Mouse (Mus musculus) heart, embryonic 15.5 days (tissue): ENCODE results near the gene Ttc12. TPM values are rescaled to one million over a fixed set of nuclear protein-coding genes. Genes with fewer than 3 reads are reported as not detected.

Experiments
- ATAC-seq: fragments of 200-750 bp; cut with Nextera tagmentation; replicated peaks from 2 replicates; pipeline ENCODE4 v1.8.0; 2017; ENCODE audit warnings: low read depth, moderate TSS enrichment; ENCODE audit not compliant: insufficient number of reproducible peaks, insufficient read depth, low FRiP score
- H3K27ac ChIP-seq: fragments of 300-500 bp; sonication (generic); 2 replicates; pipeline ENCODE4 v1.5.1; 2015; ENCODE audit warnings: mild to moderate bottlenecking, inconsistent platforms
- H3K27me3 ChIP-seq: fragments of 300-500 bp; sonication (generic); 2 replicates; pipeline ENCODE4 v1.6.1; 2015; ENCODE audit warnings: inconsistent platforms
- H3K36me3 ChIP-seq: fragments of 300-500 bp; sonication (generic); 2 replicates; pipeline ENCODE4 v1.6.1; 2015; ENCODE audit warnings: mild to moderate bottlenecking, inconsistent platforms
- H3K4me1 ChIP-seq: fragments of 300-500 bp; sonication (generic); replicated peaks from 2 replicates; pipeline ENCODE4 v1.6.1; 2015; ENCODE audit warnings: inconsistent platforms
- H3K4me2 ChIP-seq: fragments of 300-500 bp; sonication (generic); 2 replicates; pipeline ENCODE4 v1.6.1; 2015; ENCODE audit warnings: inconsistent platforms, mild to moderate bottlenecking, moderate library complexity
- H3K4me3 ChIP-seq: fragments of 300-500 bp; sonication (generic); 2 replicates; pipeline ENCODE4 v1.5.1; 2015; ENCODE audit warnings: mild to moderate bottlenecking, inconsistent platforms
- H3K9ac ChIP-seq: fragments of 300-500 bp; sonication (generic); 2 replicates; pipeline ENCODE4 v1.6.1; 2015; ENCODE audit warnings: mild to moderate bottlenecking, inconsistent platforms
- H3K9me3 ChIP-seq: fragments of 300-500 bp; sonication (generic); replicated peaks from 2 replicates; pipeline ENCODE4 v1.6.1; 2016; ENCODE audit warnings: inconsistent platforms
- WGBS: fragments of 180-500 bp; shearing (Covaris S2); methylation state at CpG from one replicate; pipeline ENCODE4 v1.1.7; 2015; ENCODE audit warnings: mixed read lengths; 5-methylcytosine and 5-hydroxymethylcytosine counted together
- polyA plus RNA-seq: library from polyadenylated mRNA; unstranded; fragments of >200 nt; fragmentation: Nextera tagmentation; extraction: Ambion mirVana; gene quantifications from 2 replicates; pipeline ENCODE4 v1.2.1, GENCODE M21; 2015

Gene Ttc12
- polyA plus RNA-seq, 1 experiment from 2014 or later, result 2.1 TPM

DNA sequence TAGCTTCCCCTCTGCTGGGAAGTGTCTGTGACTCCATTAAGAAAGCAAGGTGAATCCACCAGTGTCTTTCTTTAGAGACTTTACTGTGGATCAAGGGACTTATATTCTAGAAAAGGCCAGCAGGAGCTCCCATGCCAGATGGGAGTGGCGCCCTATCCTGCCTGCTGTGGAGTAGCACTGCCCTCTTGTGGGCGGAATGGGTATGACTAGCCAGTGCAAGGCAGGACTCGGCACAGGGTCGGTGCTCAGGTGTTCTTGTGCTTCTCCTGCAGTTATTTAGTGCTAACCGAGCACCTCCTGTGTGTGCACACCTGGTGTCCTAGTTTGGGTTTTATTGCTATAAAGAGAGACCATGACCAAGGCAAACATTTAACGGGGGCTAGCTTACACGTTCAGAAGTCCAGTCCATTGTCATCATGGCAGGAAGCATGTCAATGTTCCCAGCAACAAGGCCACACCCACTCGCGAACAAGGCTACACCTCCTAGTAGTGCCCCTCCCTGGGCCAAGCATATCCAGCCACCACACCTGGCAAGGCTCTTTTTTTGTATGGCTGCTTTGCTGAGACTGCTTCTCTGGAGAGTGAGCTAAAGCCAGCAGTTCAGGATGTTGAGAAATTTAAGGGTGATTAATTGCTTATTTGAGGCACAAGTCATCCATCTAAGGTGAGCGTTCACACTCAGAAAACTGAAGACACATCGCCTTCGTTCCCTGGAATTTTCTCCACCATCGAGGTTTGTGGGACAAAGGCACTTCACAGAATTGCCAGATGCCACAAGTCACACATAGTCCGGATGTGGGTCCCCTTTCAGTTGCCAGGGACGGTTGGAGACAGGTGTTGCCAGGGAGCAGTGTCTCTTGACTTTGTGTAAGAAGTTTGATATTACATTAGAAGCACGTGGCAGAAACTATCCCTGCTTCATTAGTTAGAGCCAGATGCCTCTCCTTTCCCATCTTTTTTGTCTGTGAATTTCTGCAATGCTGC, 3.2 kb upstream of the Ttc12 start:
- H3K4me2 ChIP-seq, result peak overlapping the region; percentile 41; the same call in 1 of the 2 replicates
- no peak overlapping the region for H3K27ac ChIP-seq
- no peak for ATAC-seq
- H3K9me3 ChIP-seq, result no peaks in the 10 kb centered on the region
- no peak overlapping the region for H3K4me3 ChIP-seq
- WGBS, result 32% methylated on average over 16 of the region's 16 CpGs
- no peaks in the 10 kb centered on the region for H3K36me3 ChIP-seq
- 0 out of 2 replicates have a peak, but pooled peaks cover 7% of the 10 kb centered on the region for H3K4me1 ChIP-seq
- H3K9ac ChIP-seq, result no peak overlapping the region
- H3K27me3 ChIP-seq, result 0 out of 2 replicates have a peak, but pooled peaks cover 3% of the 10 kb centered on the region

GRCm38 (mm10) chr9:49488258-49488657, 2.2 kb upstream of the Ttc12 start:
- Histone ChIP-seq H3K4me1 (0 out of 2 replicates have a peak, but pooled peaks cover 7% of the 10 kb centered on the region), H3K9ac (no peak overlapping the region), H3K9me3 (no peaks in the 10 kb centered on the region), H3K4me3 (no peak overlapping the region), H3K27ac (no peak overlapping the region), H3K36me3 (no peaks in the 10 kb centered on the region), H3K4me2 (no peak overlapping the region), H3K27me3 (0 out of 2 replicates have a peak, but pooled peaks cover 3% of the 10 kb centered on the region)
- WGBS, result 63% methylated on average over 7 of the region's 7 CpGs
- ATAC-seq, result no peak

- H3K27me3 ChIP-seq, result 0 out of 2 replicates have a peak, but pooled peaks cover 3% of the 10 kb centered on the region
- no peak overlapping the region for H3K9ac ChIP-seq
- H3K4me1 ChIP-seq, result 0 out of 2 replicates have a peak, but pooled peaks cover 7% of the 10 kb centered on the region
- 74% methylated on average over 6 of the region's 6 CpGs for WGBS
- no peaks in the 10 kb centered on the region for H3K36me3 ChIP-seq
- ATAC-seq, result no peak
- H3K4me2 ChIP-seq, result no peak overlapping the region
- no peaks in the 10 kb centered on the region for H3K9me3 ChIP-seq
- H3K4me3 ChIP-seq, result no peak overlapping the region
- no peak overlapping the region for H3K27ac ChIP-seq
Observed at GRCm38 (mm10) chr9:49487657-49487943, 1.6 kb upstream of the Ttc12 start.

GRCm38 (mm10) chr9:49486805-49487656, 1.0 kb upstream of the Ttc12 start:
- Histone ChIP-seq H3K4me2 (peak overlapping the region; percentile 76; the same call in 1 of the 2 replicates), H3K9ac (no peak overlapping the region), H3K27me3 (0 out of 2 replicates have a peak, but pooled peaks cover 3% of the 10 kb centered on the region), H3K27ac (no peak overlapping the region), H3K4me3 (no peak overlapping the region), H3K36me3 (no peaks in the 10 kb centered on the region), H3K9me3 (no peaks in the 10 kb centered on the region), H3K4me1 (0 out of 2 replicates have a peak, but pooled peaks cover 7% of the 10 kb centered on the region)
- WGBS, result 62% methylated on average over 9 of the region's 9 CpGs
- no peak for ATAC-seq

GRCm38 (mm10) chr9:49485250-49485891, 654 bp downstream of the Ttc12 start:
- no peak for ATAC-seq
- Histone ChIP-seq H3K4me2 (peak overlapping the region; percentile 76), H3K27ac (no peak overlapping the region), H3K27me3 (0 out of 2 replicates have a peak, but pooled peaks cover 3% of the 10 kb centered on the region), H3K9ac (peak overlapping the region; percentile 45), H3K4me1 (0 out of 2 replicates have a peak, but pooled peaks cover 7% of the 10 kb centered on the region), H3K36me3 (no peaks in the 10 kb centered on the region), H3K4me3 (peak overlapping the region; percentile 64), H3K9me3 (no peaks in the 10 kb centered on the region)
- whole genome bisulfite sequencing, result 3% methylated on average over 21 of the region's 21 CpGs

DNA sequence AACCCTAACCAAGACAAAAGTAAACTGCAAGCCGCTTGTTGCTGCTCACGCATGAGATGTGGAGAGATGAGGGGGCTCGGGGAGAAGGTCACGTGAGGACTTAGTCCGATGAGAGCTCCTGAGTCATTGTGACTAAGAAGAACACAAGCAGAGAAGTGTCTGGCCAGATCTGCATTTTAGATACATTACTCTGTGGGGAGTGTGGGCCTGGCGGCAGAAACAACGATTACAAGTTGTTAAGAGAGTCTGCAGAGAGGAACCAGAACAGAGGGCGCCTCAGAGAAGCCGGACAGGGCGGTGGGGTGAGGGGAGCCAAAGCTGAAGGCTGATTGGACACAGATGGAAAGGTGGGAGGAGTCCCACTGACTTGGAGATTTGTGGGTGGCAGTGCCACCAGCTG, 2.7 kb downstream of the Ttc12 start:
- no peak for ATAC-seq
- no peak overlapping the region for H3K4me2 ChIP-seq

GRCm38 (mm10) chr9:49472126-49472525, 13.9 kb downstream of the Ttc12 start:
- Histone ChIP-seq H3K9me3 (no peaks in the 10 kb centered on the region), H3K4me3 (no peak overlapping the region), H3K36me3 (no peaks in the 10 kb centered on the region), H3K27ac (no peak overlapping the region), H3K9ac (no peak overlapping the region), H3K4me1 (no peaks in the 10 kb centered on the region), H3K4me2 (no peak overlapping the region), H3K27me3 (no peaks in the 10 kb centered on the region)
- no peak for ATAC-seq
- 60% methylated on average over 11 of the region's 11 CpGs for WGBS

More for the DNA sequence above, 2.7 kb downstream of the Ttc12 start:
- no peaks in the 10 kb centered on the region for H3K9me3 ChIP-seq
- no peak overlapping the region for H3K4me3 ChIP-seq
- H3K27ac ChIP-seq, result no peak overlapping the region
- H3K36me3 ChIP-seq, result no peaks in the 10 kb centered on the region
- H3K9ac ChIP-seq, result no peak overlapping the region
- H3K4me1 ChIP-seq, result 0 out of 2 replicates have a peak, but pooled peaks cover 4% of the 10 kb centered on the region
- H3K27me3 ChIP-seq, result no peaks in the 10 kb centered on the region
- 40% methylated on average over 10 of the region's 10 CpGs for whole genome bisulfite sequencing

- no peaks in the 10 kb centered on the region for H3K27me3 ChIP-seq
- ATAC-seq, result no peak
- H3K9ac ChIP-seq, result no peak overlapping the region
- no peaks in the 10 kb centered on the region for H3K9me3 ChIP-seq
- H3K4me2 ChIP-seq, result no peak overlapping the region
- no peak overlapping the region for H3K27ac ChIP-seq
- no peaks in the 10 kb centered on the region for H3K36me3 ChIP-seq
- H3K4me1 ChIP-seq, result no peaks in the 10 kb centered on the region
- WGBS, result 64% methylated on average over 6 of the region's 6 CpGs
- no peak overlapping the region for H3K4me3 ChIP-seq
Observed at GRCm38 (mm10) chr9:49470946-49471345, 15.1 kb downstream of the Ttc12 start.

- H3K27ac ChIP-seq, result no peak overlapping the region
- WGBS, result 87% methylated on average over 19 of the region's 19 CpGs
- H3K36me3 ChIP-seq, result no peaks in the 10 kb centered on the region
- H3K4me3 ChIP-seq, result no peak overlapping the region
- no peaks in the 10 kb centered on the region for H3K27me3 ChIP-seq
- H3K4me1 ChIP-seq, result no peaks in the 10 kb centered on the region
- no peaks in the 10 kb centered on the region for H3K9me3 ChIP-seq
- ATAC-seq, result no peak
- no peak overlapping the region for H3K4me2 ChIP-seq
- H3K9ac ChIP-seq, result no peak overlapping the region
Observed at GRCm38 (mm10) chr9:49470006-49470405, 16.0 kb downstream of the Ttc12 start.

GRCm38 (mm10) chr9:49456136-49456535, 29.9 kb downstream of the Ttc12 start:
- ATAC-seq, result no peak
- Histone ChIP-seq H3K27me3 (no peaks in the 10 kb centered on the region), H3K9me3 (no peaks in the 10 kb centered on the region), H3K4me2 (no peak overlapping the region), H3K27ac (no peak overlapping the region), H3K9ac (no peak overlapping the region), H3K36me3 (no peaks in the 10 kb centered on the region), H3K4me1 (no peaks in the 10 kb centered on the region), H3K4me3 (no peak overlapping the region)
- WGBS, result 71% methylated on average over 3 of the region's 3 CpGs

DNA sequence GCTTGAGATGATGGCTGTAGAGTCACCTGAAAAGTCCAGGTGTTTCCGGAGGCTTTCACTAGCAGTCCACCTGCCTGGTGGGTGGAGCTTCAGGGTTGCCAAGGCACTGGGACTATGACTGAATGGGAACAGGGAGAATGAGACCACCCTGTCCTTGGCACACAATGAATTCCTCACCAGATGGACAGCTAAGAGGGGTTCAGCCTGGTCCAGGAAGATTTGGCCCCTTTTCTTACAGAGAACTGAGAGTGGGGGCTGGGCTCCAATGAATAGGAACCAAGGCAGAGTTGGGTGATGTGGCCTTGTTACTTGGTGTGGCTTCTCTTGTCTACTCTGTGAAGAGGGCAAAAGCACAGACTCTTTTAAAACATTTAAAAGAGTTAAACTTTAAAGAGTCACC, 33.6 kb downstream of the Ttc12 start:
- no peak overlapping the region for H3K4me2 ChIP-seq
- no peaks in the 10 kb centered on the region for H3K9me3 ChIP-seq
- H3K36me3 ChIP-seq, result no peaks in the 10 kb centered on the region
- no peak overlapping the region for H3K4me3 ChIP-seq
- no peaks in the 10 kb centered on the region for H3K4me1 ChIP-seq
- H3K9ac ChIP-seq, result no peak overlapping the region
- H3K27ac ChIP-seq, result no peak overlapping the region
- no peak for ATAC-seq
- WGBS, result 79% methylated on average over 1 of the region's 1 CpGs
- no peaks in the 10 kb centered on the region for H3K27me3 ChIP-seq
